ENCODE assay signal across 8 mouse cellular contexts in genomic region chr17:31187370-31187769, GRCm38 (mm10). TPM values are rescaled to one million over a fixed set of nuclear protein-coding genes. Genes with fewer than 3 reads are reported as not detected.
A peak's percentile ranks its signal among the peaks of the same experiment; 100 is the strongest.
DNase-seq lines count a peak whose midpoint lies in the region; ATAC-seq and TF ChIP-seq lines count a peak whose summit lies in the region.

No protein-coding gene starts in this region.

- no peaks in the 10 kb centered on the region for H3K27me3 ChIP-seq in forebrain, embryonic 10.5 days (ENCODE audit: poor library complexity, severe bottlenecking)
- H3K27me3 ChIP-seq in forebrain, embryonic 16.5 days (replicated peaks; ENCODE audit: control insufficient read depth, insufficient read depth, low read length) = no peaks in the 10 kb centered on the region
- 0 out of 2 replicates have a peak, but pooled peaks cover 4% of the 10 kb centered on the region for H3K27me3 ChIP-seq in heart, postnatal 0 days (ENCODE audit: control insufficient read depth, insufficient read depth, low read length)

- no peak overlapping the region for H3K27ac ChIP-seq in forebrain, embryonic 10.5 days
- no peak overlapping the region for H3K27ac ChIP-seq in forebrain, embryonic 16.5 days (ENCODE audit: low read length)
- H3K27ac ChIP-seq in heart, postnatal 0 days (ENCODE audit: low read depth) = no peak overlapping the region

- WGBS in forebrain, embryonic 10.5 days = 25% methylated on average over 4 of the region's 4 CpGs
- 23% methylated on average over 4 of the region's 4 CpGs for WGBS in forebrain, embryonic 16.5 days
- 12% methylated on average over 4 of the region's 4 CpGs for WGBS in heart, postnatal 0 days

- H3K4me1 ChIP-seq in forebrain, embryonic 10.5 days = no peaks in the 10 kb centered on the region
- no peaks in the 10 kb centered on the region for H3K4me1 ChIP-seq in forebrain, embryonic 16.5 days (replicated peaks; ENCODE audit: control insufficient read depth, insufficient read depth, low read length)
- H3K4me1 ChIP-seq in heart, postnatal 0 days (ENCODE audit: control insufficient read depth, insufficient read depth) = no peaks in the 10 kb centered on the region

- no peak overlapping the region for H3K4me3 ChIP-seq in forebrain, embryonic 10.5 days
- H3K4me3 ChIP-seq in forebrain, embryonic 16.5 days (replicated peaks; ENCODE audit: low read length) = no peak overlapping the region
- no peak overlapping the region for H3K4me3 ChIP-seq in heart, postnatal 0 days (ENCODE audit: low read depth, low read length)

- no peak for ATAC-seq in forebrain, embryonic 16.5 days
- peak; percentile 46 for ATAC-seq in activated CD4-positive, CD25-positive, alpha-beta regulatory T cell, adult 4 months
- ATAC-seq in heart, postnatal 0 days (ENCODE audit: insufficient read depth, low read depth) = peak; percentile 47; the same call in 1 of the 2 replicates

- no peaks in the 10 kb centered on the region for H3K36me3 ChIP-seq in forebrain, embryonic 10.5 days (replicated peaks)
- H3K36me3 ChIP-seq in forebrain, embryonic 16.5 days (ENCODE audit: control insufficient read depth, insufficient read depth) = no peaks in the 10 kb centered on the region
- H3K36me3 ChIP-seq in heart, postnatal 0 days (replicated peaks; ENCODE audit: control insufficient read depth, insufficient read depth, low read length) = no peaks in the 10 kb centered on the region

- peak; percentile 50 for DNase-seq in forebrain, embryonic 10.5 days (ENCODE audit: extremely low spot score, low spot score)
- peak; percentile 86 to 87 for DNase-seq in cerebellum, postnatal 36 days
- peak; percentile 63 for DNase-seq in heart, postnatal 0 days (ENCODE audit: low spot score)
- DNase-seq in layer of hippocampus, postnatal 25 days (ENCODE audit: extremely low spot score in 1 of 2, low spot score in 1 of 2) = peak; percentile 51 to 67
- DNase-seq in lung, postnatal 4 days = peak; percentile 69 to 79
- DNase-seq in spleen, adult 18-20 months = peak; percentile 47 to 64

- H3K9me3 ChIP-seq in forebrain, embryonic 10.5 days = no peaks in the 10 kb centered on the region; the same call in 1 of the 2 replicates
- H3K9me3 ChIP-seq in forebrain, embryonic 16.5 days (ENCODE audit: control insufficient read depth, low read length) = no peaks in the 10 kb centered on the region
- no peaks in the 10 kb centered on the region for H3K9me3 ChIP-seq in heart, postnatal 0 days (replicated peaks; ENCODE audit: control insufficient read depth, low read length)

- H3K9ac ChIP-seq in forebrain, embryonic 16.5 days (replicated peaks; ENCODE audit: low read depth, low read length) = no peak overlapping the region
- H3K9ac ChIP-seq in heart, postnatal 0 days (replicated peaks; ENCODE audit: low read depth, low read length) = no peak overlapping the region

- no peak for TF ChIP-seq EP300 in heart, postnatal 0 days (IDR thresholded peaks at IDR 0.05; ENCODE audit: low read depth)

- no peak overlapping the region for H3K4me2 ChIP-seq in forebrain, embryonic 16.5 days (ENCODE audit: low read length)
- H3K4me2 ChIP-seq in heart, postnatal 0 days (ENCODE audit: low read depth, low read length) = no peak overlapping the region

- peak; percentile 87 for TF ChIP-seq CTCF in heart, postnatal 0 days (IDR thresholded peaks at IDR 0.05; ENCODE audit: low read depth)

RNA-seq across cellular contexts. Expression of gene Tmprss3, which starts 11.4 kb away (rescaled TPM):
- not detected in 2 replicates for polyA plus RNA-seq in forebrain, embryonic 10.5 days (2016; fragmentation: Nextera tagmentation; extraction: Ambion mirVana)
- not detected in 2 replicates for polyA plus RNA-seq in forebrain, embryonic 16.5 days (2015; fragmentation: Nextera tagmentation; extraction: Ambion mirVana)
- 1 to 10 TPM; 1.5 to 2.1 TPM for polyA plus RNA-seq in activated CD4-positive, CD25-positive, alpha-beta regulatory T cell, adult 4 months (2017; shearing (Covaris generic))
- 0.15 TPM in 1 of 2 replicates, not detected in the other for total RNA-seq in heart, postnatal 0 days (2014; rRNA removed; ENCODE audit: low replicate concordance)
- not detected in 2 replicates for polyA plus RNA-seq in heart, postnatal 0 days (2015; fragmentation: Nextera tagmentation; extraction: Ambion mirVana)
- total RNA-seq in layer of hippocampus, postnatal 25 days (2021) = not detected

RNA-seq across cellular contexts. Expression of gene Ubash3a, which starts 20.3 kb away (rescaled TPM):
- polyA plus RNA-seq in forebrain, embryonic 10.5 days (2016; fragmentation: Nextera tagmentation; extraction: Ambion mirVana) = 0.39 and 0.42 TPM in 2 replicates
- polyA plus RNA-seq in forebrain, embryonic 16.5 days (2015; fragmentation: Nextera tagmentation; extraction: Ambion mirVana) = not detected in 2 replicates
- 100 to 1,000 TPM; 235 to 244 TPM for polyA plus RNA-seq in activated CD4-positive, CD25-positive, alpha-beta regulatory T cell, adult 4 months (2017; shearing (Covaris generic))
- not detected in 2 replicates for total RNA-seq in heart, postnatal 0 days (2014; rRNA removed; ENCODE audit: low replicate concordance)
- 0.11 and 0.20 TPM in 2 replicates for polyA plus RNA-seq in heart, postnatal 0 days (2015; fragmentation: Nextera tagmentation; extraction: Ambion mirVana)
- total RNA-seq in layer of hippocampus, postnatal 25 days (2021) = under 1 TPM; 0.38 to 0.91 TPM

RNA-seq across cellular contexts. Expression of gene Tff1, which starts 22.3 kb away (rescaled TPM):
- polyA plus RNA-seq in forebrain, embryonic 10.5 days (2016; fragmentation: Nextera tagmentation; extraction: Ambion mirVana) = not detected in 2 replicates
- polyA plus RNA-seq in forebrain, embryonic 16.5 days (2015; fragmentation: Nextera tagmentation; extraction: Ambion mirVana) = not detected in 2 replicates
- under 1 TPM in 1 of 2 experiments, not detected in 1; 0.89 TPM for polyA plus RNA-seq in activated CD4-positive, CD25-positive, alpha-beta regulatory T cell, adult 4 months (2017; shearing (Covaris generic))
- total RNA-seq in heart, postnatal 0 days (2014; rRNA removed; ENCODE audit: low replicate concordance) = not detected in 2 replicates
- not detected in 2 replicates for polyA plus RNA-seq in heart, postnatal 0 days (2015; fragmentation: Nextera tagmentation; extraction: Ambion mirVana)
- not detected for total RNA-seq in layer of hippocampus, postnatal 25 days (2021)

RNA-seq across cellular contexts. Expression of gene Tff2, which starts 43.3 kb away (rescaled TPM):
- not detected in 2 replicates for polyA plus RNA-seq in forebrain, embryonic 10.5 days (2016; fragmentation: Nextera tagmentation; extraction: Ambion mirVana)
- polyA plus RNA-seq in forebrain, embryonic 16.5 days (2015; fragmentation: Nextera tagmentation; extraction: Ambion mirVana) = not detected in 2 replicates
- polyA plus RNA-seq in activated CD4-positive, CD25-positive, alpha-beta regulatory T cell, adult 4 months (2017; shearing (Covaris generic)) = not detected
- total RNA-seq in heart, postnatal 0 days (2014; rRNA removed; ENCODE audit: low replicate concordance) = not detected in 2 replicates
- polyA plus RNA-seq in heart, postnatal 0 days (2015; fragmentation: Nextera tagmentation; extraction: Ambion mirVana) = 2.9 TPM in 1 of 2 replicates, not detected in the other
- total RNA-seq in layer of hippocampus, postnatal 25 days (2021) = not detected

RNA-seq across cellular contexts. Expression of gene Tff3, which starts 57.9 kb away (rescaled TPM):
- polyA plus RNA-seq in forebrain, embryonic 10.5 days (2016; fragmentation: Nextera tagmentation; extraction: Ambion mirVana) = 0.64 and 0.71 TPM in 2 replicates
- polyA plus RNA-seq in forebrain, embryonic 16.5 days (2015; fragmentation: Nextera tagmentation; extraction: Ambion mirVana) = not detected in 2 replicates
- polyA plus RNA-seq in activated CD4-positive, CD25-positive, alpha-beta regulatory T cell, adult 4 months (2017; shearing (Covaris generic)) = not detected
- total RNA-seq in heart, postnatal 0 days (2014; rRNA removed; ENCODE audit: low replicate concordance) = not detected in 2 replicates
- polyA plus RNA-seq in heart, postnatal 0 days (2015; fragmentation: Nextera tagmentation; extraction: Ambion mirVana) = not detected in 2 replicates
- total RNA-seq in layer of hippocampus, postnatal 25 days (2021) = not detected

Comparison
In these comparisons a context has a peak if more than half of its experiments do, and no peak if none do; other contexts are left out.
1. RNA of gene Ubash3a, which starts 20.3 kb away (polyA plus RNA-seq): 235 to 244 TPM in activated CD4-positive, CD25-positive, alpha-beta regulatory T cell, adult 4 months; 0.39 to 0.42 TPM in forebrain, embryonic 10.5 days, 0.11 to 0.20 TPM in heart, postnatal 0 days and not detected in forebrain, embryonic 16.5 days; every median in the first group is over 100 times any median in the second.
2. Peak in every context shown above with its lines, with median percentiles within 50 percentile points of each other: DNase-seq.